Mouse (Mus musculus) testis, adult 2 months (tissue): ENCODE measurements at regions not wholly inside any gene's neighbourhood (a gene's known extent, or its start where the extent isn't known, plus 50 kb on each side); places are given as distances from the start of the nearest gene placed in this dataset.

Experiments
- CTCF ChIP-seq: fragments of 200-500 bp; IDR thresholded peaks from 2 replicates; pipeline ENCODE4 v1.5.1; 2012; ENCODE audit warnings: low read depth, mild to moderate bottlenecking, inconsistent platforms, low read length, moderate library complexity; ENCODE audit not compliant: control insufficient read depth, insufficient read depth, insufficient replicate concordance
- POLR2A ChIP-seq: fragments of 200-500 bp; IDR thresholded peaks from 2 replicates; pipeline ENCODE4 v1.6.1; 2012; ENCODE audit warnings: low read depth, mild to moderate bottlenecking, inconsistent platforms, low read length, moderate library complexity; ENCODE audit not compliant: control insufficient read depth

DNA sequence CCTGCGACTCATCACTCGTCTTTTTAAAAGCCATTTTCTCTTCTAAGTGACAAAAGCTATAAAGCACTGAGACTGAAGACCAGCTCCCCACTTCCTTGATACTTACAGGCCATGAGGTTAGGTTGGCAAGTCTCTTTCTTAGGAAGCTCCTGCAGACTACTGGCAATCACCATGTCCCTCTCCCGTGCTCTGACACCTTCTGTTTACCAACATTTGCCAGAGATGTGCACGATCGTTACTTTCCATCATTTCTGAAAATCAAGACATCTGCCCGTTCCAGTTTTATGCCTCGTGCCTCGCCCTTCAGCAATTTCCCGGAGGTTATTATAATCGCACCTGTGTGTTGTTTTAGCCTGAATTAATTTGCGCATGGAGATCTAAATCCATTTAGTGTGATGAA, 110.8 kb downstream of the Cdc42ep3 start:
- TF ChIP-seq CTCF (no peak), POLR2A (no peak)
